Mouse (Mus musculus): ENCODE results near the gene Kcnd1. TPM values are rescaled to one million over a fixed set of nuclear protein-coding genes. Genes with fewer than 3 reads are reported as not detected.
"Not testable (repeated sequence)": the region's sequence is repeated elsewhere in the genome, so short reads cannot be mapped to it uniquely, and the experiment has no call there.

Gene Kcnd1
- total RNA-seq (2021), result 10 to 100 TPM; 10.9 to 11.3 TPM

- intact Hi-C loops (cut with DNase I), result no loop called here
- DNase-seq (ENCODE audit: extremely low spot score in 1 of 2, low spot score in 2 of 2), result peak; percentile 53 to 70
Measured at GRCm38 (mm10) chrX:7821865-7822779, at the start of gene Kcnd1. Gene Kcnd1, plus strand, starts transcription at chrX:7822289.

- intact Hi-C loops (cut with DNase I), result no loop called here
- no peak for DNase-seq (ENCODE audit: extremely low spot score in 1 of 2, low spot score in 2 of 2)
Measured at GRCm38 (mm10) chrX:7772766-7773165, 49.3 kb upstream of the Kcnd1 start.

GRCm38 (mm10) chrX:7775501-7776205 lies 46.4 kb upstream of the Kcnd1 start:
- no peak for DNase-seq (ENCODE audit: extremely low spot score in 1 of 2, low spot score in 2 of 2)
- intact Hi-C loops (cut with DNase I), result no loop called here

- DNase-seq (ENCODE audit: extremely low spot score in 1 of 2, low spot score in 2 of 2), result peak; percentile 13 to 48
- intact Hi-C loops (cut with DNase I), result no loop called here
Measured at GRCm38 (mm10) chrX:7776329-7777082, 45.6 kb upstream of the Kcnd1 start.

- DNase-seq (ENCODE audit: extremely low spot score in 1 of 2, low spot score in 2 of 2), result no peak
- intact Hi-C loops (cut with DNase I), result no loop called here
Measured at GRCm38 (mm10) chrX:7778450-7779244, 43.4 kb upstream of the Kcnd1 start.

GRCm38 (mm10) chrX:7779294-7779693 lies 42.8 kb upstream of the Kcnd1 start:
- intact Hi-C loops (cut with DNase I), result no loop called here
- DNase-seq (ENCODE audit: extremely low spot score in 1 of 2, low spot score in 2 of 2), result no peak

- DNase-seq (ENCODE audit: extremely low spot score in 1 of 2, low spot score in 2 of 2), result no peak
- intact Hi-C loops (cut with DNase I), result no loop called here
Measured at GRCm38 (mm10) chrX:7782603-7783092, 39.4 kb upstream of the Kcnd1 start.

GRCm38 (mm10) chrX:7789542-7790136 lies 32.5 kb upstream of the Kcnd1 start, which contains the start of gene Gripap1:
Gene Gripap1, plus strand, starts transcription at chrX:7789765.
- peak; percentile 63 to 85 for DNase-seq (ENCODE audit: extremely low spot score in 1 of 2, low spot score in 2 of 2)
- intact Hi-C loops (cut with DNase I), result no loop called here

GRCm38 (mm10) chrX:7790309-7790708 lies 31.8 kb upstream of the Kcnd1 start:
- no peak for DNase-seq (ENCODE audit: extremely low spot score in 1 of 2, low spot score in 2 of 2)
- intact Hi-C loops (cut with DNase I), result no loop called here

- intact Hi-C loops (cut with DNase I), result no loop called here
- DNase-seq (ENCODE audit: extremely low spot score in 1 of 2, low spot score in 2 of 2), result no peak
Measured at GRCm38 (mm10) chrX:7793361-7793760, 28.7 kb upstream of the Kcnd1 start.

- DNase-seq (ENCODE audit: extremely low spot score in 1 of 2, low spot score in 2 of 2), result no peak
- intact Hi-C loops (cut with DNase I), result no loop called here
Measured at GRCm38 (mm10) chrX:7795016-7795415, 27.1 kb upstream of the Kcnd1 start.

- no peak for DNase-seq (ENCODE audit: extremely low spot score in 1 of 2, low spot score in 2 of 2)
- intact Hi-C loops (cut with DNase I), result no loop called here
Measured at GRCm38 (mm10) chrX:7797327-7797726, 24.8 kb upstream of the Kcnd1 start.

GRCm38 (mm10) chrX:7802157-7802556 lies 19.9 kb upstream of the Kcnd1 start:
- DNase-seq (ENCODE audit: extremely low spot score in 1 of 2, low spot score in 2 of 2); intact Hi-C loops (cut with DNase I): not testable (repeated sequence)

- DNase-seq (ENCODE audit: extremely low spot score in 1 of 2, low spot score in 2 of 2); intact Hi-C loops (cut with DNase I): not testable (repeated sequence)
Measured at GRCm38 (mm10) chrX:7815016-7815415, 7.1 kb upstream of the Kcnd1 start.

- DNase-seq (ENCODE audit: extremely low spot score in 1 of 2, low spot score in 2 of 2), result no peak
- intact Hi-C loops (cut with DNase I), result no loop called here
Measured at GRCm38 (mm10) chrX:7837146-7837545, 15.1 kb downstream of the Kcnd1 start.

- DNase-seq (ENCODE audit: extremely low spot score in 1 of 2, low spot score in 2 of 2), result no peak
- intact Hi-C loops (cut with DNase I), result no loop called here
Measured at GRCm38 (mm10) chrX:7840842-7841162, 18.7 kb downstream of the Kcnd1 start.

GRCm38 (mm10) chrX:7841163-7842162 lies 19.4 kb downstream of the Kcnd1 start, which contains the start of gene Otud5:
Gene Otud5, plus strand, starts transcription at chrX:7841364.
- intact Hi-C loops (cut with DNase I), result no loop called here
- DNase-seq (ENCODE audit: extremely low spot score in 1 of 2, low spot score in 2 of 2), result peak; percentile 92 to 96

Data from left cerebral cortex, postnatal 10 days (tissue).